Mouse (Mus musculus) left cerebral cortex, adult 2 months (tissue): ENCODE data around the gene Smad1. TPM values are rescaled to one million over a fixed set of nuclear protein-coding genes. Genes with fewer than 3 reads are reported as not detected.
A peak's percentile ranks its signal among the peaks of the same experiment; 100 is the strongest.

Experiments used
- DNase-seq, 2 experiments: peaks; one replicate each; pipeline ENCODE4 v3.0.0; 2021 to 2022; ENCODE audit warnings: low spot score in 2 of 2, mixed read lengths in 1 of 2; ENCODE audit errors: extremely low spot score in 1 of 2
- H3K27ac ChIP-seq: fragments of 200-600 bp; 2 replicates; pipeline ENCODE4 v1.8.1; 2022
- H3K4me3 ChIP-seq: fragments of 200-600 bp; 2 replicates; pipeline ENCODE4 v1.8.1; 2022
- CTCF ChIP-seq: fragments of 200-600 bp; IDR thresholded peaks from 2 replicates; pipeline ENCODE4 v1.8.1; 2022; ENCODE audit warnings: antibody characterized with exemption, mild to moderate bottlenecking, moderate library complexity
- intact Hi-C: fragments of 180-260 bp; cut with DNase I; formaldehyde crosslinking; loops from one replicate; pipeline ENCODE4 v1.15.1; 2025
- total RNA-seq, 2 experiments: library from RNA; stranded (reverse); gene quantifications; 2 replicates each; pipeline ENCODE4 v1.2.3; 2021

The Smad1 gene
- total RNA-seq, 2 experiments from 2014 or later, result 30.8 to 32.9 TPM

- intact Hi-C loops, result loop anchor here (2.0 to 5.0 kb wide), 6 partner anchors 47 to 575 kb away; partner anchors contain the start of genes Lsm6, Otud4 and Zfp827
- no peak for TF ChIP-seq CTCF
- peak in 1 of 2 experiments; percentile 31 for DNase-seq
- peak overlapping the region; percentile 85 for H3K4me3 ChIP-seq
- H3K27ac ChIP-seq, result peak overlapping the region; percentile 93
These were observed 1.5 kb downstream of the Smad1 start for GRCm38 (mm10) chr8:79397705-79398250.

GRCm38 (mm10) chr8:79396911-79397310, 2.4 kb downstream of the Smad1 start:
- intact Hi-C loops, result loop anchor here (5.0 kb wide), 3 partner anchors 240 to 575 kb away; partner anchors contain the start of genes Lsm6, Otud4 and Zfp827
- no peak for DNase-seq
- H3K4me3 ChIP-seq, result no peak overlapping the region
- TF ChIP-seq CTCF, result no peak
- peak overlapping the region; percentile 93; the same call in 1 of the 2 replicates for H3K27ac ChIP-seq

- Histone ChIP-seq H3K27ac (no peak overlapping the region), H3K4me3 (no peak overlapping the region)
- DNase-seq, result no peak
- no peak for TF ChIP-seq CTCF
- intact Hi-C loops, result no loop called here
These were observed 5.3 kb downstream of the Smad1 start for GRCm38 (mm10) chr8:79394009-79394408.

DNA sequence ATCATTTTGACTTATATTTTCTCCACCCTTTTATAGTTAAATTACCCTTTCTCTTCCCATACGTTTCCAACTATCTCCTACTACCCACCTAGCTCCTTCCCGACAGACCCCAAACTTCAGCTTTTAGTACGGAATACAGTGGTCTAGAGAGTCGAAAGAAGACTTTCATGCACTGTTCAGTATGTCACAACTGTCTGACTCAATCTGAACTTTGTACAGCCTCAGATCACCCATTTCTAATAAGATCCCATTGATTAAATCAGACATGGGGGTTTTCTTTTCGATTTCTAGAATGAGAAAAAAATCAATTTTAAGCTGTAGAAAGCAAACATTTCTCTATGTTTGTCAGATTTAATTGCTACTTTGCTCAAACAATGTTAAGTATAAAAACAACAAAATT, 6.1 kb downstream of the Smad1 start:
- DNase-seq, result no peak
- Histone ChIP-seq H3K27ac (no peak overlapping the region), H3K4me3 (no peak overlapping the region)
- TF ChIP-seq CTCF, result no peak
- intact Hi-C loops, result no loop called here

GRCm38 (mm10) chr8:79392649-79393048, 6.7 kb downstream of the Smad1 start:
- Histone ChIP-seq H3K4me3 (0 out of 2 replicates have a peak overlapping the region, but pooled peaks have one; percentile 11), H3K27ac (no peak overlapping the region)
- intact Hi-C loops, result no loop called here
- no peak for DNase-seq
- no peak for TF ChIP-seq CTCF

DNA sequence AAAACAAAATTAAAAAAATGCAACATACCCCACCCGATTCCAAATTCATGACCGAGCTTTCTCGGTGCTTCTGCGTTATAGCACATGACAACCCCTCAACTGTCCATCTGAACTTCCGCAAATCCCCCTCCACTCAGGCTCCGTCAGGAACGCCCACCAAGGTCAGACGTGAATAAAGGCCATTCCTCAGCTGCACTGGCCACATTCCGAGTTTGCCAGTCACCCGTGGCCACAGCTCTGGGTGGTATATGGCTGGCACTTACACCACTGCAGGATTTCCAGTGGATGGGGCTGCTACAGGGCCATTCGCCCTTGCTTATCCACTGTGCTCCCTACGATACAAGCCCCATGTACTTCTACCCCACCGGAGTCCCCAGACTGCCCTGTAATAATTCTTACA, 7.9 kb downstream of the Smad1 start:
- intact Hi-C loops, result no loop called here
- Histone ChIP-seq H3K27ac (no peak overlapping the region), H3K4me3 (no peak overlapping the region)
- DNase-seq, result no peak
- no peak for TF ChIP-seq CTCF

DNA sequence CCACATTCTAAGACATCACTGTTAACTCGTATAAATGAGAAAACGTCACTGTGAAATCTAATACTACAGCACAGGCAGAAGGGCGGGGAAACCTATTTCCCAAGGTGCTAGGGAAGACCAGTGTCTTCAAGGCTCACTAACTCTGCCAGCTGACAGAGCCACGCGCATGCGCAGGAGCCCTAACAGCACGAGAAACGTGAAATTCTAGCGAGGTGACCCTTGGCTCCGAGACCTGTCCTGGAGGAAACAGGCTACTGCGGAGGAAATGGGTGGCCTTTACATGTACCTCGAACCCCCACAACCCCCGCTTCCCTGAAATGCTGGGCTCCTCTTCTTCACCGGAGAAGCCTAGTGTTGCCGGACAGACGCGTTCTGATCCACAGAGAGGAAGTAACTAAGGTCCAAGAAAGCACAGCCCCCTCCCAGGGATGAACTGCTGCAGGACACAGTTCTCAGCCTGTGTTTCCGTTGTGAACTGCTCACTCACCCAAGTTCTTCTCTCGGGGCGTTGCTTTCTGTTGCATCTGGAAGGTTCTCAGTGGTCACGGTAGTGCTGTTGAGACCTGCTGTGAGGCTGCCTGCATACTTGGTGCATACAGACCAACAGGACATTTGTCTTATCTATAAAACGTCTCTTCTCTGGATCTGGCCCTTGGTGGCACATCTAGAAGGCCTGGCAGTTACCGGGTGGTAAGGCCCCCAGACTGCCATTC, 10.1 kb downstream of the Smad1 start:
- DNase-seq, result no peak
- H3K4me3 ChIP-seq, result no peak overlapping the region
- intact Hi-C loops, result no loop called here
- no peak overlapping the region for H3K27ac ChIP-seq
- no peak for TF ChIP-seq CTCF

DNA sequence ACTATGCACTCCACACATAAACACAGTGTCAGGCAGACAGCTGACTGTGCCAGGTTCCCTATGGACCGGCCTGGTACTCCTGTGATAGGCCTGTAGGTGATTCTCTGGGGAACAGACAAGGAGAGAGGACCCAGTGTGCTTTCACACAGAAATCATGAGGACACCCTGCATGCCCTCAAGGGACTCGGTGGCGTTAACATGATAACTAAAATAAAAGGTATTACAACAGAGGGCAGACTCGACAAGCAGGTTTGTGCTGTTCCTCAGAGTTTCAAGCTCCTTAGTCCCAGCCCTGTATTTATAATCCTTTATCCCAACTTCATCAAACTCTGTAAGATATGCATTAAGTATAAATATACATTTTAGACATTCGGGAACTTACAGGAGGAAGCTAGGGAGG, 12.5 kb downstream of the Smad1 start:
- H3K27ac ChIP-seq, result no peak overlapping the region
- DNase-seq, result no peak
- intact Hi-C loops, result no loop called here
- TF ChIP-seq CTCF, result no peak
- H3K4me3 ChIP-seq, result no peak overlapping the region

- DNase-seq, result no peak
- Histone ChIP-seq H3K4me3 (no peak overlapping the region), H3K27ac (no peak overlapping the region)
- TF ChIP-seq CTCF, result peak; percentile 33
- intact Hi-C loops, result no loop called here
These were observed 13.0 kb downstream of the Smad1 start for GRCm38 (mm10) chr8:79386358-79386757.

DNA sequence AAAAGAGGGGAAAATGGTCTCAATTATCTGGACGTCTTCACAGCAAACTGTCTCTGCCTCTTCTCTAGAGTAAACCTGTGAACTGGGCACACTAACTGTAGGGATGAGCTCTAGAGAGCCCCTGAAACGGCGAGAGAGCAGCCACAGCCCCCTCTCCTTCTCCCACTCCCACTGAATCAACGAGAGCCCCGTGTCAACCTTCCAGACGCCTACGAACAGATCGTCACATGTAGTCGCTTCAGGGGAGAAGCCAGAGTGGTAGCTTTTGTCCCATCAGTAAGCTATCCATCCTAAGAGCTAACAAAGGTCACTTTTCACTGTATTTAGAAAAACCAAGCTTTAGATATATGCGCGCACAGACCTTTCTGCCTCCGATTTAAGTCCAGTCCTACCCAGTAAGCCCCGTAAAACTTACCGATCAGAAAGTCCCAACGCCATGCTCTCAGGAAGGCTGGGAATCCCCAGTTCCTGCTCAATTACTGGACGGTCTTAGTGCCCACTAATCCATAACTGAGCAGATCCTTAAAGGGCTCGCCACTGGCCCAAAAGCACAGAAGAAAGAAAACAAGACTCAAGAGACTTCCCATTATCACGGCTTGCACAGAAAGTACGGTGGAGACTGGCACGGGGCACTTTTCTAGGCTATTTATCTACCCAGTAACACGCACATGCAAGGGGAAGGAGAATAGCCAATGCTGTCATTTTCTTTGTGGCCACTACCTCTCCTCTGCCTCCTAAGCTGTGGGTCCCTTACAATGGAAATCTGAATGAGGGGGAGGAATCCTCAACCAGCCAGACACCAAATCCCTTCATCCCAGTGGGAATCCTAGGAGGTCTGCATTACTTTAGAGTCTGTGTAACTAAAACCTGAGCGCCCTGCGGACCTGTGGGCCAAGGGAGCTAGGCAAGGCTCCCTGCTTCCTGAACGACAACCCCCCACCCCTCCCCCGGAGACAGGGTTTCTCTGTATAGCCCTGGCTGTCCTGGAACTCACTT, 14.7 kb downstream of the Smad1 start:
- TF ChIP-seq CTCF, result no peak
- no peak for DNase-seq
- Histone ChIP-seq H3K27ac (no peak overlapping the region), H3K4me3 (no peak overlapping the region)
- intact Hi-C loops, result no loop called here

DNA sequence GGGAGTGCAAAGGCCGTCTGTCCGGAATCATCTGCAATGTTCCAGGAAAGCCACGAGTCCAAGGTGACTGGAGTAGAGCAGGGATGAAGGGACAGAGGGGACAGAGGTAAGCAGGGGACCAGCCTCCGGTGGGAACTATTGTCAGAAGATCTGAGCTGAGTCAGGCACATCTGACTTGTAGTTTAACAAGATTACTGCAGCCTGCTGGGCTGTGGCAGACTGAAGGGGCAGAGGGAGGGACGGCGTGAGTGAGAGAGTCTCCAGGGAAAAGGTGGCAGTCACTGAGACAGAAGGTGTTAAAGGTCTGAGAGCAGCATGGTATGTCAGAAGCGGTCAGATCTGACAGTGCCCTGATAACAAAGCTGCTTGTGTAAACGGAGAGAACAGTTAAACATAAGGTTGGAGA, 16.5 kb downstream of the Smad1 start:
- Histone ChIP-seq H3K4me3 (no peak overlapping the region), H3K27ac (no peak overlapping the region)
- no peak for DNase-seq
- intact Hi-C loops, result no loop called here
- TF ChIP-seq CTCF, result no peak

DNA sequence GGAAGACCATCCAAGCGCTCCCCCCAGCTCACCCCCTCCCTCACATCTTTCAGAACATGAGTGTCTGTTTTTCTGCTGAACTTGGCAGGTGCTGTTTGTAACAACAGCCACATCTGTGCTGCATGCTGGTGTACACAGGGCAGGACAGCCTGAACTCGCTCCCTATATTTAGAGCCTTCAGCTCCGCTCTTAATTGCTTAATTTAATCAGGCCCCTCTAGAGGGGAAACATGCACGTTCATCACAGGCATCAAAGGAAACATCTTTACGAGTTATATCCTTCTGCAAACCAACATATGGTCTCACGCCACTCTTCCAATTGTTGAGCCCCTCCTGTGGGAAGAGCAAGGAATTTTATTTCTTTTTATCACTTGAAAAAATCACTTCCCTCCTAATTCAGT, 17.5 kb downstream of the Smad1 start:
- Histone ChIP-seq H3K27ac (no peak overlapping the region), H3K4me3 (no peak overlapping the region)
- intact Hi-C loops, result no loop called here
- no peak for TF ChIP-seq CTCF
- DNase-seq, result no peak
